Comparison of ENCODE assay signal across 14 mouse cellular contexts in genomic region chr12:87347511-87347910, GRCm38 (mm10). TPM values are rescaled to one million over a fixed set of nuclear protein-coding genes. Genes with fewer than 3 reads are reported as not detected.
DNase-seq lines count a peak whose midpoint lies in the region; ATAC-seq and TF ChIP-seq lines count a peak whose summit lies in the region.
"Had no signal": no experiment of that assay in that cellular context is flagged by ENCODE, and none has a peak within 500 bp of the region (broad histone marks: within the 10 kb centered on the region; RNA-seq: fewer than 3 reads in every experiment).

No protein-coding gene starts in this region.

- WGBS in kidney, adult 2 months = 85% methylated on average over 2 of the region's 2 CpGs

- peak; percentile 14 for DNase-seq in kidney, adult 2 months
- DNase-seq in kidney, postnatal 14 days = no peak
- DNase-seq in ovary, postnatal 36 days (ENCODE audit: low spot score) = peak; percentile 15
- DNase-seq in ovary, adult 18-20 months (ENCODE audit: low spot score) = no peak
- DNase-seq in adrenal gland, postnatal 36 days = peak; percentile 44 to 45
- no peak for DNase-seq in right cerebral cortex, postnatal 14 days
- DNase-seq: cerebellum, adult 2 months; gastrocnemius, postnatal 14 days; thymus, adult 18-20 months had no signal

- peak; percentile 47 for TF ChIP-seq CTCF in kidney, adult 2 months (conservative IDR thresholded peaks at IDR 0.05; ENCODE audit: insufficient read depth, insufficient read length, low read depth, low read length)

- H3K4me1 ChIP-seq in kidney, adult 2 months (ENCODE audit: control insufficient read depth, insufficient read depth, low read length) = no peaks in the 10 kb centered on the region
- H3K4me1 ChIP-seq: embryonic facial prominence, embryonic 10.5 days; forebrain, embryonic 12.5 days; heart, embryonic 15.5 days had no signal

- no peaks in the 10 kb centered on the region for H3K27me3 ChIP-seq in kidney, adult 2 months (replicated peaks; ENCODE audit: control insufficient read depth, insufficient read depth, low read length)
- H3K27me3 ChIP-seq: forebrain, embryonic 12.5 days; heart, embryonic 15.5 days had no signal

- no peak overlapping the region for H3K4me3 ChIP-seq in kidney, adult 2 months (ENCODE audit: insufficient read depth, low read depth, low read length)
- H3K4me3 ChIP-seq: embryonic facial prominence, embryonic 10.5 days; forebrain, embryonic 12.5 days; heart, embryonic 15.5 days had no signal

- H3K27ac ChIP-seq in kidney, adult 2 months (ENCODE audit: insufficient read depth, low read depth, low read length) = no peak overlapping the region
- H3K27ac ChIP-seq: embryonic facial prominence, embryonic 10.5 days; forebrain, embryonic 12.5 days; heart, embryonic 15.5 days had no signal

- no peak for ATAC-seq in erythroblast, adult 5-6 weeks (replicated peaks; ENCODE audit: low FRiP score, poor library complexity, severe bottlenecking)

- peaks cover 4% of the 10 kb centered on the region for H3K36me3 ChIP-seq in kidney, adult 2 months (ENCODE audit: control insufficient read depth, insufficient read depth, low read length)

- TF ChIP-seq POLR2A in kidney, adult 2 months (IDR thresholded peaks at IDR 0.05; ENCODE audit: low read depth, low read length) = no peak

RNA-seq across cellular contexts. Expression of gene Sptlc2, which starts 40.6 kb away (rescaled TPM):
- 24.8 and 35.0 TPM in 2 replicates for polyA plus RNA-seq in kidney, adult 2 months (2012; rRNA removed)
- 100 to 1,000 TPM; 190 to 286 TPM for total RNA-seq in adrenal gland, postnatal 36 days (2021)
- 43.7 and 57.3 TPM in 2 replicates for total RNA-seq in erythroblast, adult 5-6 weeks (2015; ENCODE audit: low replicate concordance)
- 33.7 and 61.5 TPM in 2 replicates for total RNA-seq in erythroblast, adult 5-6 weeks (2017; ENCODE audit: low replicate concordance)

RNA-seq across cellular contexts. Expression of gene Ism2, which starts 48.0 kb away (rescaled TPM):
- polyA plus RNA-seq in kidney, adult 2 months (2012; rRNA removed) = 0.06 TPM in 1 of 2 replicates, not detected in the other
- under 1 TPM; 0.13 to 0.17 TPM for total RNA-seq in adrenal gland, postnatal 36 days (2021)
- not detected in 2 replicates for total RNA-seq in erythroblast, adult 5-6 weeks (2015; ENCODE audit: low replicate concordance)
- total RNA-seq in erythroblast, adult 5-6 weeks (2017; ENCODE audit: low replicate concordance) = not detected in 2 replicates
- polyA plus RNA-seq: G1E had no signal

Comparison
In these comparisons a context has a peak if more than half of its experiments do, and no peak if none do; other contexts are left out.
1. DNase-seq: peak in kidney, adult 2 months (single experiment), ovary, postnatal 36 days (single experiment) and adrenal gland, postnatal 36 days (2 of 2); none in kidney, postnatal 14 days (single experiment), ovary, adult 18-20 months (single experiment) and right cerebral cortex, postnatal 14 days (single experiment).